Mouse (Mus musculus): Measurements from ENCODE around the gene Cyp26c1. TPM values are rescaled to one million over a fixed set of nuclear protein-coding genes. Genes with fewer than 3 reads are reported as not detected.

Cyp26c1 gene
- 0.44 TPM in 1 of 2 replicates, not detected in the other for total RNA-seq (2017)

DNA sequence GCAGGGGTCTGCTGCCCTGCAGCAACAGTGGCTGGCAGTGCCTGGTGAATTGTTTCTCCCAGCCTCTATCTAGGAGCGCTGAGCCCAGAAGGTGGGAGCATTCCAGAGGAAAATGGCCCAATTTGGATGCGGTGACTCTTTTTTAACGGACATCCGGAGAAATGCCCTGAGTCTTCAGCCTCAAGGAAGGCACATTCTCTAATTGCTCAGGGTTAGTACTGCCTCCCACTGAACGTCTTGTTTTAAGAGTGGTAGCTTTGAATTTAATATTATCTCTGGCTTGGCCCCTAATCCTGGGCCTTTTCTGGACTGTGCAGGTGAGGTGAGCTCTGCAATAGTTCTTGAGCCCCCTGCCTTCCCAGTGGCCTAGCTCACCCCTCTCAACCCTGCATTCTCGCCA lies at the start of gene Cyp26c1:
TSS of gene Cyp26c1 (plus strand) at position 301 of the 400 bp plus-strand sequence.
- ATAC-seq (replicated peaks; ENCODE audit: low read depth, poor library complexity, severe bottlenecking) = no peak

DNA sequence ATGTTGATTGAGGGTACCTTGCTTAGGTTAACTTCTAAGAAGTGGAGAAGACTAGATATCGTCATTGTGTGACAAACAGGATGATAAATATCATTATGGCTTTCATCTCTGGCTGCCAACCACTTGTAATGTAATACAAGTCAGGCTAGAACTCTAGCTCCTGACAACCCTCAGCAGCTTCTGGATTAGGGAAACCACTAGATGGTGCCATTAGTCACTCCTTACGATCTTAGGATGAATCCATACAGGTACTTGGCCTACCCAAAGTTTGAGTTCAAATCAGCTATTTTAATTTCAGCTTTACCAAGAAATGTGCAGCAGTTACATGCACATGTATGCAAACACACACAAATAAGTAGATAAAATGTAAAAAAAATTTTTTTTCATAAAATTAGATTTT lies 37.4 kb upstream of the Cyp26c1 start:
- ATAC-seq (replicated peaks; ENCODE audit: low read depth, poor library complexity, severe bottlenecking) = no peak

DNA sequence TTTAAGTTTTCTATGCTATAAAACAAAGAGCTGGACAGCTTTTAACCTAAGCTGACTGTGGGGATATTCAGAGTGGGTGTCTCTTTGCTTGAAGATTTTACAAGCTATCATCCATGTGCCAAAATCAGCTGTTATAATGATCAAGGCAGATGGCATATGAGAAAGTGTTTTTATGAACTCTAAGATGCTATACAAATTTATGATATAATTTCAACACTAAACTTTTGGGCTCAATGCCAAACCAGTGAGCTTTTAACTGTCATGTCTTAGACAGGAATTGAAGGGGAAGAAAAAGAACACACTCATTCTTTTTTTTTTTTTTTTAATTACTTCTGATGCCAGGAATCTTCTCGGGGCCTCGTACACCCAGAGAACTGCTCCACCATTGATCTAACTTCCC lies 34.9 kb upstream of the Cyp26c1 start:
- ATAC-seq (replicated peaks; ENCODE audit: low read depth, poor library complexity, severe bottlenecking) = no peak

DNA sequence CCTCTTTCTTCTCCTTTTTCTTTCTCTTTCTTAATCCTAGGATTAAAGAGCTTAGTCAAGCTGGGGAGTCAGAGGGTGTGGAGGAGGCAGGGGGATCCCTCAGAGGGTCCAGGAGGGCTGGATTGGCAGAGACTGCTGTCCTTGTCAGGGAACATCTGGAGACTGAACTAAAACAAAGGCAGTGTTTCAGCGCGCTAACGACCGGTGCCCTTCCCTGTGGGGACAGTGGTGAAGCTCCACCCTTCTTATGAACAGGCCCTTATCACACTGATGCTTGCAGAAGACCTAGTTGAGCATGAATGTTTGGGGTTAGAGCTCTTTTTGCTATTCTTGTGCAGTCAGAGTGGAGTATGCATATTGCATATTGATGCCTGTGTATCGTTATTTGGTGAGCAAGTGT lies 31.4 kb upstream of the Cyp26c1 start:
- no peak for ATAC-seq (replicated peaks; ENCODE audit: low read depth, poor library complexity, severe bottlenecking)

DNA sequence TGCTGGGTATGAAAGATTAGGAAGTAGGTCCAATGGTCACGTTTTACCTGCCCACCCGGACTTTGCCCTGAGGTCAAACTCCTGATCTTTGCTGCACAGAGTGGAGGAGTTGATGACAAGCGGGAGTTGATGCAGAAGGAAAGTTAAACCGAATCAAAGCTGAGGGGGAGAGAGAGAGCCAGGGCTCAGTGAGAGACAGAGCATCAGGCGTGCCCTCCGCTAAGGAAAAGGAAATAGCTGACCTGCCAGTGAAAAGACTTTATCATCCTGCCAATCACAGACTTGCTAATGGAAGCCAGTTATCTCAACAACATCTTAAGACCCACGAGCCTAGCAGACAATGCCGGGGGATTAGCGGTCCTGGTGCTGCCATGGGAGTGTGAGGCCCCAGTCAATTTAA lies 28.9 kb upstream of the Cyp26c1 start:
- no peak for ATAC-seq (replicated peaks; ENCODE audit: low read depth, poor library complexity, severe bottlenecking)

DNA sequence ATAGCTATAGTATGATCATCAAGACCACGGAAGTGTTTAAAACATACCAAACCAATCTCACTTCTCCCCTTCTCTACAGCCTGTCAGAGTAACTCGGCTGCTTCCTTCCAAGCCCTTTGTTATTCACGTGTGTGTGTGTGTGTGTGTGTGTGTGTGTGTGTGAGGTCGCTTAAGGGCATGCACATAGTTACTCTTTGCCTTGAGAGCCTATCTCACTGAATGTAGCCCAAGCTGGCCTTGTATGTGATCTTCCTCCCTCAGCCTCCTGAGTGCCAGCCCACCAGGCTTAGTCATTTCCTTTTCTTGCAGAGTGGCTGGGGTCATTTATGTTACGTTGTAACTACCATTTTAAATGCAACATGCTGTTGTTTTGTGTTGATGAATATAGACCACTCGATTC lies 20.1 kb upstream of the Cyp26c1 start:
- no peak for ATAC-seq (replicated peaks; ENCODE audit: low read depth, poor library complexity, severe bottlenecking)

DNA sequence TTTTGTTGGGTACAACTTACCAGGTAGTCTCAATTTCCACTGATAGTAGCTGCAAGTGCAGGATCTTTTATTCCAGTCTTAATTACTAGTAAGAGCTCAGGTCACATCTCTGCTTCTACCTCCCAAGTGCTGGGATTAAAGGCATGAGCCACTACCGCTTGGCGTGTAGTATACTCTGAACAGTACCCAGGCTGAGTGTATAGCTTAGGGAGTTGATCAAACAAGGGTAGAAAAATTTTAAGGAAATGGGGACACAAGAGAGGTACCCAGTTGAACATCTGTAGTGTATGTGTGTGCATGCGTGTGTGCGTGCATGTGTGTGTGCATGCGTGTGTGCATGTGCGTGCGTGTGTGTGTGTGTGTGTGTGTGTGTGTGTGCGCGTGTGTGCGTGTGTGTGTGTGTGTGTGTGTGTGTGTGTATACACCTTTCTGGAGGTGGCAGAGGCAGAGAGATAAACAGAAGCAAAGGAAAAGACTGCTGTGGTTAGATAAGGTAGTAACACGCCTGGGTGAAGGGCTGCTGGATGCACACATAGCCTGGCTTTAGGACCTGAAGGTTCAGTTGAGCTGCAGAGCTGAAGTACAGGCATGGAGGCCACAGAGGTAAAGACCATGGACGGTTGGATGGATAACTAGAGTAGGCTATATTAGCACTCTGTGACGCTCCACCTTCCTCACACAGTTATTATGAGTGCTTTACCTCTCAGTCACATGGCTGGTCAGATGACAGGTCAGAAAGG lies 17.4 kb upstream of the Cyp26c1 start:
- peak; percentile 90 for ATAC-seq (replicated peaks; ENCODE audit: low read depth, poor library complexity, severe bottlenecking)

DNA sequence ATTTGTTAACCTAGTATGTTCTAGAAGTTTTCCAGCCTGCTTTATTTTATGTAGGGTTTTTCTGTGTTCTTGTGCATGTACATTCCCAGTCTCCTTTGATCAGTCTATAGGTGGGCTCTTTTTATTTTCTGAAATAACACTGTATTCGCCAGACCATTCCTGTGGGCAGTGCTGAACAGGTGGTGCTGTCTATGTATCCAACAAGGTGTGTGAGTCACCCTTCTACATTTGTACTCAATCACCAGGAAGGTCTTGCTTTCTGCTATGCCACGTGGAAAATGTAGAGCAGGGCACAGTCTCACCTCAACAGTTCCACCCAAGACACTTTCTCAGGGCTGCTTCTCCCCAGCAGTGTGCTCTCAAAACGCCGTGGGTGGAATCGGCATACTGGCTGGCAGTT lies 16.7 kb upstream of the Cyp26c1 start:
- no peak for ATAC-seq (replicated peaks; ENCODE audit: low read depth, poor library complexity, severe bottlenecking)

DNA sequence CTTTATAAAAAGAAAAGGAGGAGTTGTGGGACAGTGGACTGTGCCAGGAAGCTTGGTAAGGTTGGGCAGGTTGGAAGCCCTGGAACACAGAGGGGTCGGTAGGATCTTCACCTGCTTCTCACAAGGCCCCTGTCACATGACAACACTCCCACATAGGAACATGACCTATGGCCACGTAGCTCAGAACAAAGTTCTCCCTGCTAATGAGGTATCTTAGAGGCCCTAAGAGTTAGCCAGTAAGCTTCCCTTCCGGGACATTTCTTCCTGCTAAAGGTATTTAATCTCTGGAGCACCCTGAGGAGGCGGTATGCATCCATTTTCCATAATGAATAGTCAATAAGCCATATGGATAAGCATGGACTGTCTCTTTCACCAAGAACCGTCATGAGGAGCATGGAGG lies 15.9 kb upstream of the Cyp26c1 start:
- ATAC-seq (replicated peaks; ENCODE audit: low read depth, poor library complexity, severe bottlenecking) = no peak

DNA sequence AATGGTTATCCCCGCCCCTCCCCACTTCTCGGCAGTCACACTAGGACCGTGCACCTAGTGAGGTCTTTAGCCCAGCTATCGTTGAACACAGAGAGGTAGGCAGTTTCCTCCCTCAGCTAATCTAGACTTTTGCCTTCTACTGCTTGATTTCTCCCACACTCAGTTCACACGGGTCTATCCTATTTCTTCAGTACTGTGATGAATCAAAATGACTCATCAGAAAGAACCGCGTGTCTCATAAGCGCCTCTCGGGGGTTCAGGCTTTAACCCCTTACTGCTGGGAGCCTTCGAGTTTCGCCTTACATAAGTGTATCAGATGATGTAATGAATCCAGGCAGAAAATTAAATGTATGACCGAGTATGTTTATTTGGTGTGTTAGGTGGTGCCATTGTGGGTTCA lies 12.0 kb upstream of the Cyp26c1 start:
- 0 out of 2 replicates have a peak, but pooled peaks have one; percentile 42 for ATAC-seq (replicated peaks; ENCODE audit: low read depth, poor library complexity, severe bottlenecking)

DNA sequence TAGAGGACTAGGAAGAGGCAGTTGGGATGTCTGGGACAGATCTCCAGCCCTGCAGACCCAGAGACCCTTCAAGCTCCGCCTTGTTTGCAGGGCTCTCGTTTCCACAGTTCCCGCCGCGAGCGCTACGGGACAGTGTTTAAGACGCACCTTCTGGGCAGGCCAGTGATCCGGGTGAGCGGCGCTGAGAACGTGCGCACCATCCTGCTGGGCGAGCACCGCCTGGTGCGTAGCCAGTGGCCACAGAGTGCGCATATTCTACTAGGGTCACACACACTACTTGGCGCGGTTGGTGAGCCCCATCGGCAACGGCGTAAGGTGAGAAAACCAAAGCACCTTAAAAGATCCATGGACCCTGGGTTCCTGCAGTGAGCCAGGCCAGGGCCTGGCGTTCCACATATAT lies 966 bp downstream of the Cyp26c1 start:
- no peak for ATAC-seq (replicated peaks; ENCODE audit: low read depth, poor library complexity, severe bottlenecking)

DNA sequence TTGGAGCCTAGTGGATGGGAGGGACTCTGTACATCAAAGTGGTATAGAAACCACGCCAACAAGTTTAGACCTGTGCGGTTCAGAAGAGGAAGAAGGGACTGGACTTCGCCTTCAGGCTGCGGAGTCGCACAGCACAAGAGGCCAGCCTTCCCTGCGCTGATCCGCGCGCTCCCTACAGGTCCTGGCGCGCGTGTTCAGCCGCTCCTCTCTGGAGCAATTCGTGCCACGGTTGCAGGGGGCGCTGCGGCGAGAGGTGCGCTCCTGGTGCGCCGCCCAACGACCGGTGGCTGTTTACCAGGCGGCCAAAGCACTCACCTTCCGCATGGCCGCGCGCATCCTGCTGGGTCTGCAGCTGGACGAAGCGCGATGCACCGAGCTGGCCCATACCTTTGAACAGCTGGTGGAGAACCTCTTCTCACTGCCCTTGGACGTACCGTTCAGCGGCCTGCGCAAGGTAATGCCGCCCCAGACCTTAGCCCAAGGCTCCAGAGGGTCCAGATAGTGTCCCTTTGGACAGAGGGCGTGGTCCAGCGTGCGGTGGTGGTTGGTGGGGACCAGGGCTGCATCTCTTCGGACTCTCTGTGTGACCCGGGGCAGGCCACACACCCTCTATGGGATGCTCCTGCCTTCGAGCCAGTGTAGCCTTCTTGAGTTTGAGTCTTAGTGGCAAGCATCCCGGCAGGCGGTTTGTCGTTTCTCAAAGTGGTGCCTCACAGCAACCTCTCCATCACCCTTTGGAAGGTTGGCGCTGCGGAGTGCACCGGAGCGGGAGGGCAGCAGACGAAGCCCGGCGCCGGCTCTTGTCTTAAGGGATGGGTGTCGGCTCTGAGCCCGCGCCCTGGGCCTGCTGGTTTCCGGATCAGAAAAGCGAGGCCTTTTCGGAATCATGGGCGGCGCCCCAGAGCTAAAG lies 1.8 kb downstream of the Cyp26c1 start:
- ATAC-seq (replicated peaks; ENCODE audit: low read depth, poor library complexity, severe bottlenecking) = no peak

DNA sequence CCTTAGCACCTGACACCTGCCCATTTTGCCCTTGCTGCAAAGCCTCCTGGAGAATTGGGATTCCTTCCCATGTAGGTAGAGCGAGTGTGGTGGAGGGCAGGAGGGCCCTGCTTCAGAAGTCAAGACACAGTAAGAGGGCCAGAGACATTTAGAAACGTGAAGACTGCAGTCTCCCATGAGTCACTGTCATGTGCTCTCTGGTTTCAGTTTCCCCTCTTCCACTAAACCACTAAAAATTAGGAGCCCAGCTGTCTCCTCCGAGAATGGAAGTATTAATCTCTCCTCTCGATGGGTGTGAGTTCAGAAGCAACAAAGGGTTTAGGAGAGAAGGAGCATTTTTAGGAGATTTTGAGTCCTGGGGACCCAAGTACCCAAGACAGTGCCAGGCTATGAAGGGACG lies 4.1 kb downstream of the Cyp26c1 start:
- ATAC-seq (replicated peaks; ENCODE audit: low read depth, poor library complexity, severe bottlenecking) = no peak

DNA sequence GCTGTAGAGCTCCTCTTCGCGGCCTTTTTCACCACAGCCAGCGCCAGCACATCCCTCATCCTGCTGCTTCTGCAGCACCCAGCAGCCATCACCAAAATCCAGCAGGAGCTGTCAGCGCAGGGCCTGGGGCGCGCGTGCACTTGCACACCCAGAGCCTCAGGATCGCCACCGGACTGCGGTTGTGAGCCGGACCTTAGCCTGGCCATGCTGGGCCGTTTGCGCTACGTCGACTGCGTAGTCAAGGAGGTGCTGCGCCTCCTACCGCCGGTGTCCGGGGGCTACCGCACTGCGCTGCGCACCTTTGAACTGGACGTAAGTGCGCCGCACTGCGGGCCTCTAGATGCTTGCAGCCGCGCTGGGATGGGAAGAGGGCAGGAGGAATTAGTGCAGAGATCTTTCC lies 5.3 kb downstream of the Cyp26c1 start:
- no peak for ATAC-seq (replicated peaks; ENCODE audit: low read depth, poor library complexity, severe bottlenecking)

DNA sequence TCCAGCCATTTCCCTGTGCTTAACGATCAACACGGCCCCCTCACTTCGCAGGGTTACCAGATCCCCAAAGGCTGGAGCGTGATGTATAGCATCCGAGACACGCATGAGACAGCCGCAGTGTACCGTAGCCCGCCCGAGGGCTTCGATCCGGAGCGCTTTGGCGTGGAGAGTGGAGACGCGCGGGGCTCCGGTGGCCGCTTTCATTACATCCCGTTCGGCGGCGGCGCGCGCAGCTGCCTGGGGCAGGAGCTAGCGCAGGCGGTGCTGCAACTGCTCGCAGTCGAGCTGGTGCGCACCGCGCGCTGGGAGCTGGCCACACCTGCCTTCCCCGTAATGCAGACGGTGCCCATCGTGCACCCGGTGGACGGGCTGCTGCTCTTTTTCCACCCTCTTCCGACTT lies 7.5 kb downstream of the Cyp26c1 start:
- peak; percentile 55 for ATAC-seq (replicated peaks; ENCODE audit: low read depth, poor library complexity, severe bottlenecking)

DNA sequence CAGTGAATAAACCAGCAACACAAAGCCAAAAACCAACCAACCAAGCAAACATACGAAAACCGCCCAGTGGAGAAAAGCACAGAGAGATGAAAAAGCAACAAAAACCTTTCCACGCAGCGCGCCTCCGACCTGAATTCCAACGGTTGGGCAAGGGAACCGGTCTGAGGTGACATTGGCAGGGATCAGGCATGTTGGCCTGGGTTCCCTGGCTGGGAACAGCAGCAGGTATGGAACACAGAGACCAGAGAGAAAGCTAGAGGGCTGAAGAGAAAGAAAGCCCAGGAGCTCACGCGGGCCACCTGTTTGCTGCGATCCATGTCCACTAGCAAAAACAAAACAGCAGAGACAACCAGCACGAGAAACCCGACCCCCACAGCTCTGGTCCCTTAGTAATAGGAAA lies 9.8 kb downstream of the Cyp26c1 start:
- no peak for ATAC-seq (replicated peaks; ENCODE audit: low read depth, poor library complexity, severe bottlenecking)

DNA sequence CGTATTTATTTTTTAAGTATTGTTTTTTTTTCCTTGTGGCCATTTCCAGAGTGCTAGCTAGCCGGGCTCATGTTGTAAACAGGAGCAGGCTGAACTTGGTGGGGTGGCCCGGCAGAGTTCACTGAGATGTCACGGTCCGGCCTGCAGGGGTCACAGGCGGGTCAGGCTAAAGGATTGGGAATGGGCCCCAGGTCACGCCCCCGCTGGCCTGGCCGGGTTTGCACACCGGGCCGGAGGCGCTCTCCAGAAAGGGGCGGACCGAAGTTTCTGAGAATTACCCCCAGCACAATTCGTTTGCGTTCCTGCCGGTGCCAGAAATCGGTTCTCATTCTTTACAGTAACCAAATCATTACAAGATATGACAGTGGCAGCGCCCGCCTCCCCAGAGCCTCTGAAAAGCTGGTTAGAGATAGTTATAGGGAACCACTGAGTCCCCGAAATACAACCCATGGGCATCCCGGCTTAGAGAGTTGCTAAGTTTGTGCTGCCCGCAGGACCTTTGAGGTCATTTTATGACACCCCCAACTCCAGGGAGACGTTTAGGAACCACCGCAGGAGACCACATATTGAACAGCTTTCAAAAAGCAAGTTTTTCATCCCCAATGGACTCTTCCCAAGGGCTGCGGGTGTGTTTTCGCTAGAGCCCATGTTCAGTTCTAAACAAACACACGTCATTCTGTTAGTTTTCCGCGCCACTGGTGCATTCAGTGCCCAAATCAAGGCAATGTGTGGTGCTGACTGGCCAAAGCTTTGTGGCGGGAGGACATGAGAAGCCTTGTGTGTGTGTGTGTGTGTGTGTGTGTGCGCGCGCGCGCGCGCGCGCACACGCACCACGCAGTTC lies 10.6 kb downstream of the Cyp26c1 start:
- no peak for ATAC-seq (replicated peaks; ENCODE audit: low read depth, poor library complexity, severe bottlenecking)

DNA sequence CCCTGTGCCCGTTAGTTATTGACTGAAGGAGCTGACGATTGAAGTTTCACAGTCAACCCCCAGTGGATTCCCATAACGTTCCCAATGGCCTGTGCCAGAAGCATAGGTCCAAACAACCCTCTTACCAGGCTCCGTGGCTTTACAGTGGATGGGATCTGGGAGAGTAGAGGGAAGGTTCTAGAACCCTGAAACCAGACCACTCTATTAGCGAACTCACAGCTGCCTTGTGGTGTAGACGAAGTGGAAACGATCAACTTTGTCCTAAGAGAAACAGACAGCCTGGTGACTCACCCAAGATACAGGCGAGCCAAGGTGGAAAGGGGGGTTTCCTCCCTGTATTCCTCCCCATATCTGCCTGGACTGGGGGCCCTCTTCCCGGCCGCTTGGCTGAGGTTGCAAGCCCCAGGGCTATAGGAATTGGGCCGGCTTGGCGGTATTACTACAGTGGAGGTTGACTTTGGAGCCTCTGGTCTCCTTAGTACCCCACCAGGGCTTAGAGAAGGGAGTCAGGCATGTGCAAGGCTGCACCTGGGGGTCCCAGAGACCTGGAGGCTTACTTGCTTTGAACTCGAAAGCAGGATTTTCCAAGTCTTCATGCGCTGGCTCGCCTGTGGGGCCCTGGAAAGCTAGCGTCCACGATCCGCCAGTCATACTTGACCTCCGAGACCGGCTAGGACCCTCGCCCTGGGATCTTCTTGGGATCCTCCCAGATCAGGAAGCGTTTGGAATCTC lies 11.4 kb downstream of the Cyp26c1 start:
- no peak for ATAC-seq (replicated peaks; ENCODE audit: low read depth, poor library complexity, severe bottlenecking)

DNA sequence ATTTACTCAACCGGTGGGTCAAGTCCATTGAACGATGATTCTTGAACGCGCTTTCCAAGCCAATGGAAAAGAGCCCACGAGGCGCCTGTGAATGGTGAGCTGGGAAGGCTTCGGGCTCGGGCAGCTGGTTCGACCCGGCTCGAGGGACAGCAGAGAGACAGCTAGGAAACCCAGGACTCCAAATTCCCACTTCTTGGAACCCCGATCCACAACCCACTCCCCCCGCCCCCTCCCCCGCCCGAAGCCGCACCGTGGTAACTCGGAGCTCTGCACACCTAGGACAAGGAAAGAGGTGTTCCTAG lies 11.9 kb downstream of the Cyp26c1 start:
- no peak for ATAC-seq (replicated peaks; ENCODE audit: low read depth, poor library complexity, severe bottlenecking)

DNA sequence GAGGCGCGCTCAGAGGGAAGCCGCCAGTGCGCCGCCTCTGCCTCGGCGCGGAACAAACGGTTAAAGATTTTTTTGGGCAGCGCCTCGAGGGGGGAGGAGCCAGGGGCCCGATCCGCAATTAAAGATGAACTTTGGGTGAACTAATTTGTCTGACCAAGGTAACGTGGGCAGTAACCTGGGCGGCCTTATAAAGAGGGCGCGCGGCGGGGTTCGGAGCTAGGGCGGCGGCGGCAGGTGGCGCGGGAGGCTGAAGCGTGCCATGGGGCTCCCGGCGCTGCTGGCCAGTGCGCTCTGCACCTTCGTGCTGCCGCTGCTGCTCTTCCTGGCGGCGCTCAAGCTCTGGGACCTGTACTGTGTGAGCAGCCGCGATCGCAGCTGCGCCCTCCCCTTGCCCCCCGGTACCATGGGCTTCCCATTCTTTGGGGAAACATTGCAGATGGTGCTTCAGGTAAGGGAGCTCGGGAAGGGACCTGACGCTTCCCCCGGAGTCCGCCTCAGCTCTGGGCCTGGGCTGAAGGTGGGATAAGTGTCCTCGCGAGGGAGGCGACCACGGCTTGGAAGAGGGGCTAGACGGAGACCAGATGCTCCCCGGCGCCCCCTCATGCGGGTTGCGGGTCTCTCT lies 12.4 kb downstream of the Cyp26c1 start, which contains the start of gene Cyp26a1:
TSS of gene Cyp26a1 (plus strand) at position 148 of the 622 bp plus-strand sequence.
- no peak for ATAC-seq (replicated peaks; ENCODE audit: low read depth, poor library complexity, severe bottlenecking)

All from common myeloid progenitor, adult 5-6 weeks (primary cell).